Mouse (Mus musculus) cerebellum, postnatal 4 days (tissue): Measurements from ENCODE around the gene P2rx3.
A peak's percentile ranks its signal among the peaks of the same experiment; 100 is the strongest.

ENCODE experiments used
- DNase-seq, 2 experiments: peaks; one replicate each; pipeline ENCODE4 v3.0.0; 2022; ENCODE audit warnings: low spot score in 2 of 2, mixed read lengths in 1 of 2

The P2rx3 gene

DNA sequence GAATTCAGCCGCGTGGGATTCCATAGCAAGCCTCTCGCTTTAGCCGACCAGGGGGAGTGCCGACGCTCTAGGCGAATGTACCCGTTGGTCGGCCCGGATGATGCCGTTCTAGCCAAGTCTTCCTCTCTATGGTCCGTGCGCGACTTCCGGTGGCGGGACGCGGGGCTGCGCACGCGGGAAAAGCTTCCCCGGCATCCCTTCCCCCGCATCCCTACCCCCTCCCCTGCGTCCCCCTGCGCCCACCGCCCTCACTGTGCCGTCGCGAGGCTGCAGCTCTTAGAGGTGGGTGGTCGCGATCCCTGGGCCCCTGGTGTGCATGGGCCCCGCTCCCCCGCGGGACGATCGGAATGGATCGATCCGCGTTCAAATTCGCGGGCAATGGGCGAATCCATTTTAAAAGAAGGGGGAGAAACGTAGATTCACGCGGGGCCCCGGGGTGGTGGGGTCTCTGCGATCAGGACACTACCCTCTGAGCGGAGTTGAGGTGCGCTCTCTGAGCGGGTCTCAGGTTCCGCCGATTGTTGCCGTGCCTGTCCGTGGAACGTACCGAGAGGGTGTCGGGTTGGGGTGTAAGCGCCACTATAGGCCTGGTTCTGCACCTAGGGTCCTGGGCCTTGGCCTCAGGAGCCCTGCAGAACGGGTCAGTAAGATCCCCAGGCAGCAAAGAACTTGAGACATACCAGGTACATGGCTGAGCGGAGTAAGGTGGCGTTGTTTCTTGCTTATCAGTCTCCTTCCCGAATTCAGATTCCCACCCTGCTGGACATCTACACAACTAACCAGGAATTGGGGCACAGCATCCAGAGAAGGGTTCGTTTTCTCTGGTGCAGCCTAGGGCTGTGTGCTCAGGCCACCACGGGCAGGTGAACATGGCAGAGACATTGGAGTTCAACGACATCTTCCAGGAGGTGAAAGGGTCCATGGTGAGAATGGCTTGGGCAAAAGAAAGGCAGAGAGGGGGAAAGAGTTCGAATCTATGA, at the start of gene P2rx3, which contains the start of gene Ssrp1:
Gene P2rx3 (minus strand): TSS at position 416 of the 980 bp plus-strand sequence.
Gene Ssrp1 (plus strand): TSS at position 188 of the 980 bp plus-strand sequence.
- DNase-seq, result peak; percentile 85 to 89

GRCm38 (mm10) chr2:85073751-85074150, 36.5 kb upstream of the P2rx3 start:
- no peak for DNase-seq

GRCm38 (mm10) chr2:85071921-85072320, 34.7 kb upstream of the P2rx3 start:
- no peak for DNase-seq

DNA sequence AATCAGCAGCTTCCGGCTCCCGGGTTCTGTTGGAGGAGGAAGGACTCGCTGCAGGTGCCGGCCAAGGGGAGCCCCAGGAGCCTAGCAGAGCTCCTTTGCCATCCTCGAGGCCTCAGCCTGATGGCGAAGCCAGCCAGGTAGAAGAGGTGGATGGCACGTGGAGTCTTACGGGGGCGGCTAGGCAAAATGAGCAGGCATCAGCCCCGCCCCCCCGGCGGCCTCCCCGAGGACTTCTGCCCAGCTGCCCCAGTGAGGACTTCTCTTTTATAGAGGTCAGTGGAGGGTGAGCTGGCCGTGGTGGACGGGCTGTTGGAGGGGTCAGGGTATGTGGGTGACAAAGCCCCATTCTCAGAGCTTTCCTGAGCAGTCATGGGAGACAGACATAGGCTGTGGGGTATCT, 32.8 kb upstream of the P2rx3 start:
- DNase-seq, result no peak

GRCm38 (mm10) chr2:85068626-85069025, 31.4 kb upstream of the P2rx3 start:
- DNase-seq, result no peak

GRCm38 (mm10) chr2:85067903-85068625, 30.8 kb upstream of the P2rx3 start:
- no peak for DNase-seq

- DNase-seq, result no peak
These were observed 29.7 kb upstream of the P2rx3 start for GRCm38 (mm10) chr2:85066937-85067336.

GRCm38 (mm10) chr2:85065141-85065875, 28.0 kb upstream of the P2rx3 start:
- DNase-seq, result no peak

DNA sequence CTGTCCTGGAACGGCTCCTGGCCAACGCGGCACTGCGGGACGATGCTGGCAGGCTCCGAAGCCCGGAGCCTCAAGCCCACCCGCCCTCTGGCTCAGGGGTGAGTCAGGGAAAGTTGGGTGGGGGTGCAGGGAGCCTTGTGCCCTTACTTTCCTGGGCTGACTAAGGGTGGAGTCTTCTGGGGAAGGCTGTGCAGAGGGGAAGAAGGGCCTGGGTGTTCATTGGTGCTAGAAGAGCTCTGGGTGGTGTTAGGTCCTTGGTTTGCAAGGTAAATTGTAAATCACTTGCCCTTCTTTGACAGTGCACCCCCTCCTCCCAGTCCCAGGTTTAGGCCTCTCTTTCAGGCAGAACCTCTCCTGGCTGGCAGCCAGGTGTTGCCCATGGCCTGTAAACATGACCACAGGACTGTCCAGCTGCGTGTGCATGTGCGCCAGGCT, 23.9 kb upstream of the P2rx3 start:
- no peak for DNase-seq

- DNase-seq, result no peak
These were observed 23.4 kb upstream of the P2rx3 start for GRCm38 (mm10) chr2:85060591-85061060.

DNA sequence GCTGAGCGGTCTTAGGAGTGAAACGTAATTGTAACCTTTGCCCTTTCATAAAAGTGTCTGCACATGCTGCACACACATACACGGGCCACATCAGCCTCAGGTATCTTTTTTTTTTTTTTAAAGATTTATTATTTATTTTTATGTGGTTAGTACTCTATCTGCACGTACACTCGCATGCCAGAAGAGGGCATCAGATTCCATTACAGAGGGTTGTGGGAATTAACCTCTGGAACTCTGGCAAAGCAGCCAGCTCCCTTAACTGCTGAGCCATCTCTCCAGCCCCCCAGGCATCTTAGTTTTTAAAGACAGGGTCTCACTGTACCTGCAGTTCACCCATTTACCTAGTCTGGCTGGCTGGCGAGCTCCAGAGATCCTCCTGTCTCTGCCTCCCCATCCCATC, 22.4 kb upstream of the P2rx3 start:
- no peak for DNase-seq

GRCm38 (mm10) chr2:85056711-85057110, 19.4 kb upstream of the P2rx3 start:
- no peak for DNase-seq

GRCm38 (mm10) chr2:85053192-85053816, 16.0 kb upstream of the P2rx3 start:
- no peak for DNase-seq

GRCm38 (mm10) chr2:85050746-85051145, 13.5 kb upstream of the P2rx3 start:
- no peak for DNase-seq

- DNase-seq, result peak in 1 of 2 experiments; percentile 46
These were observed 12.9 kb upstream of the P2rx3 start for GRCm38 (mm10) chr2:85050001-85050634.

- DNase-seq, result no peak
These were observed 12.0 kb upstream of the P2rx3 start for GRCm38 (mm10) chr2:85049277-85049676.

DNA sequence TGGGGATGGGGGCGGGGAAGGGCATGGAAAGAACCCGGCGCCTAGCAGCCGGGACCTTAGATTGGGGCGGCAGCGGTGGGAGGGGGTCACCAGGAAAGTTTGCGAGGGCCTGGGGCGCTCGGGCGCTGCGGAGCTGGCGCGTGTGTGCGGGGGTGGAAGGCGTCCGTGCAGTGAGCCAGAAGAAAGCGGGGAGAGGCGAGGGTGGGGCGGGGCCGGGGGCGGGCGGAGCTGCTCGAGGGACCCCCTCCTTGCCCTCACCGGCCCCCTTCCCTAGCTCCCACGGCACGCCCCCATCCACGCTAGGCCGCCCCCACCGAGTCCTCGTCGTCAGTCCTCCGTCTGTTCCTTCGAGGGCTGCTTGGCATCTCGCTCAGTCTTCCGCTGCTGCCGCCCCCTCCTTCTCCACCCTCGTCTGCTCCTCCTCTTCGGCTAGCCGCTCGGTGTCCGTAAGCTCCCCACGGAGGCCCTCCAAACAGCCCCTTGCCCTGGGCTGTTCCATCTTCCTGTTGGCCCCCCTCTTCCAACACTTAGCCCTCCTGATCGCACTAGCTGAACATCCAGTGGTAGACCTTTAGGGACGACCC, 11.0 kb upstream of the P2rx3 start:
- DNase-seq, result peak; percentile 49 to 70

DNA sequence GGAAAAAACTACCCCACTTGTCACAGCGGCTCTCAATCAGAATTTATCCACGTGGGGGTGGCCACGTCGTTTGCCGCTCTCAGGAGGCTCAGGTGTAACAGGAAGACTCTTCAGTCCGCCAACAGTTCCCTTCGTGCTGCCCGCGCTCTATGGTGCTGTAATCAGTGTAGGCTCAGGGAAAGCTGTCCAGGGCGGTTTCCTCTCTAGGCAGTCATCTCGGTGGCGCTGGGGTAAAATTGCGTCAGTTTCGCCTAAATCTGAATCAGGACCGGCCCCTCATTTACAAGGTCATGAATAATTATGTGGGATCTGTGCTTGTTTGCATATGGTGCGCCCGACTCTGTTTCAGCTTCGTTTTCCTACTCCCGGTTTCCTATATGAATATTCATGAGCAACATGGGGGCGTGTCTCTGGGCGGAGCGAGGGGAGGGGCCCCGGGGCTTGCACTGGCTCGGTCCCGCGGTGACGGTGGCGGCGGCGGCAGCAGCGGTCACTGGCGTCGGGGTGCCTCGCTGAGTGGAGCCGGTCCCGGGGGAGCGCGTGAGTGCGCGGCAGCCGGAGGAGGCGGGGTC, 10.4 kb upstream of the P2rx3 start, which contains the start of gene Tnks1bp1:
Gene Tnks1bp1 (plus strand): TSS at position 427 of the 572 bp plus-strand sequence.
- DNase-seq, result peak; percentile 81 to 90

DNA sequence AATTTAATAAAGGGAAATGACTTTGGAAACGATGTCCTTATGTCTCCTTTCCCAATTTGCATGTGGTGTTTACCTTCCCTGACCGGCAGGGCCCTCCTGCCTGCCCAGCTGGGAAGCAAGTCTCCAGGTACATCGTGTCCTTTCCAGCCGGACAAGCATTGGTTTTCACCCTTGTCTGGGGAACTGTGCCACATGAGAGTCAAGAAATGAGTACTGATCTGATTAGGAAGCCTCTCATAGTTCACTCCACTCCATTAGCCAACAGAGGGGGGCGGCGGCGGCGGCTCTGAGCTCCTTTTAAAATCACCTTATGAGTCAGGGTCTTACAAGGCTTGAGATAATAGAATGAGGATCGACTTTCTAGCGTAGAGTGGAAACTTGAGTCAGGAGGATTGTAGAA, 9.8 kb upstream of the P2rx3 start:
- DNase-seq, result no peak

- no peak for DNase-seq
These were observed 9.0 kb upstream of the P2rx3 start for GRCm38 (mm10) chr2:85046222-85046621.
